Mouse (Mus musculus): Measurements from ENCODE around the gene Uqcrc2. TPM values are rescaled to one million over a fixed set of nuclear protein-coding genes. Genes with fewer than 3 reads are reported as not detected.

The Uqcrc2 gene
- polyA plus RNA-seq, 1 experiment from 2014 or later: 226 TPM

DNA sequence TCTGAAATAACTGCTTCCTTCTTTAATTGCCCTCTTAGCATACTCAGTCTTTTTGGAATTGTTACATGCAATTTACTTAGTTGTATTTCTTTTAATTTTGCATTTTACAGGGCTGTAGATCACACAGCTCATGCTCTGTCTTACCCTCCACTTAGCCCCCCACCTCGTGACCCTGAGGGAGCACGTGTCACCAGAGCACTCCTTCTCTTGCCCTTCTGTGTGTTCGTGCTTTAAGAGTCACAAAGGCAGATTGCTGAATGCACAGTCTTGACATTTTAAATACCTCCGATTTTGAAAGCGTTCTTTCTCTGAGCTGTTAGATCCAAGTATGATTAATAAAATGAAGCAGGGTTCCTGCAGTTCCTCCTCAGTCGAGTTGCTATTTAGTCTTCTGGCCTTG is 60.2 kb downstream of the Uqcrc2 start:
- ATAC-seq (replicated peaks): no peak
- no peaks in the 10 kb centered on the region for H3K9me3 ChIP-seq
- H3K27me3 ChIP-seq: no peaks in the 10 kb centered on the region
- H3K4me1 ChIP-seq: peaks cover 3% of the 10 kb centered on the region; the same call in 1 of the 2 replicates
- no peak overlapping the region for H3K4me2 ChIP-seq (replicated peaks)
- no peak overlapping the region for H3K4me3 ChIP-seq
- WGBS: 28% methylated on average over 6 of the region's 6 CpGs
- no peak overlapping the region for H3K27ac ChIP-seq (replicated peaks)
- no peaks in the 10 kb centered on the region for H3K36me3 ChIP-seq
- H3K9ac ChIP-seq (replicated peaks): no peak overlapping the region

DNA sequence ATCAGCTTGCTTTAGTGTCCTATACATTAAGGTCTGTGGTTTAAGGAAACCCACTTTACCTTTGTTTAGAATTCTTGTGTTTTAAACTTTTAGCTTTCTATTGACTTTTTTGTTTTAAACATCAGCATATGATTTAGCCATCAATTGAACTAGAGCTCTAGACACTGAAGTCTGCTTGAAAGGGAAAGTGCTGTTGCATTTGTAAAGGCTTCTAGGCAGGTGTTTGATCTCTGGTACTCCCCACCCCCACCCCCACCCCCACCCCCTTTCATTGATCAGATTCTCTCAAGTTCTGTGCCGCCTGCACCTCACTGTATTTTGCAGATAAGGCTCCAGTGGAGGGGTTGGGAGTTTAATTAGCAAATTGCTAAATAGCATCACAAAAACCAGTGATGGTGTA is 60.7 kb downstream of the Uqcrc2 start:
- no peaks in the 10 kb centered on the region for H3K9me3 ChIP-seq
- H3K4me3 ChIP-seq: no peak overlapping the region
- H3K36me3 ChIP-seq: no peaks in the 10 kb centered on the region
- peaks cover 3% of the 10 kb centered on the region; the same call in 1 of the 2 replicates for H3K4me1 ChIP-seq
- H3K4me2 ChIP-seq (replicated peaks): no peak overlapping the region
- WGBS: 41% methylated on average over 1 of the region's 1 CpGs
- no peak overlapping the region for H3K27ac ChIP-seq (replicated peaks)
- H3K27me3 ChIP-seq: no peaks in the 10 kb centered on the region
- no peak overlapping the region for H3K9ac ChIP-seq (replicated peaks)
- ATAC-seq (replicated peaks): no peak

- no peaks in the 10 kb centered on the region for H3K9me3 ChIP-seq
- 97% methylated on average over 2 of the region's 2 CpGs for WGBS
- no peaks in the 10 kb centered on the region for H3K27me3 ChIP-seq
- no peak overlapping the region for H3K27ac ChIP-seq (replicated peaks)
- H3K9ac ChIP-seq (replicated peaks): no peak overlapping the region
- no peak overlapping the region for H3K4me2 ChIP-seq (replicated peaks)
- no peak for ATAC-seq (replicated peaks)
- H3K36me3 ChIP-seq: no peaks in the 10 kb centered on the region
- peaks cover 3% of the 10 kb centered on the region; the same call in 1 of the 2 replicates for H3K4me1 ChIP-seq
- no peak overlapping the region for H3K4me3 ChIP-seq
These were observed 61.4 kb downstream of the Uqcrc2 start for GRCm38 (mm10) chr7:120696331-120696730.

GRCm38 (mm10) chr7:120699586-120699985 is 64.6 kb downstream of the Uqcrc2 start:
- Histone ChIP-seq H3K4me2 (replicated peaks) (no peak overlapping the region), H3K9ac (replicated peaks) (no peak overlapping the region), H3K4me1 (peaks cover 6% of the 10 kb centered on the region; the same call in 1 of the 2 replicates), H3K27me3 (no peaks in the 10 kb centered on the region), H3K36me3 (no peaks in the 10 kb centered on the region), H3K9me3 (no peaks in the 10 kb centered on the region), H3K4me3 (no peak overlapping the region), H3K27ac (replicated peaks) (no peak overlapping the region)
- 91% methylated on average over 6 of the region's 6 CpGs for WGBS
- ATAC-seq (replicated peaks): no peak

DNA sequence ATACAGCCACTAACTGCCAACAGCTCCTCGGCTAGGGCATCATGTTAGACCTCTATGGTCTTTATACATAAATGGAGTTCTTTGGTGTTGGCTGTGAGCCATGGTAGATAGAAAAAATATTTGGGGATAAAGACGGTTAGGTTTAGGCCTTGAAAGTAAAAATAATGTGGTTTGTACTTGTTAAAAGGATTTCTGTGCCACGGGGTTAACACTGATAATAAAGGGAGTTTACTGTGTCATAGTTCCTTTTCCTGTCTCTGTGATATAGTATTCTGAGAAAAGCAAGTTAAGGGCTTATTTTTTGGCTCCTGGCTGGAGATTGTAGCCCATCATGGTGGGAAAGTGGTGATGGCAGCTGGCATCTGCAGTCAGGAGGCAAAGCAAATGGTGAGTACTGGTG is 68.9 kb downstream of the Uqcrc2 start:
- no peak for ATAC-seq (replicated peaks)
- Histone ChIP-seq H3K27ac (replicated peaks) (no peak overlapping the region), H3K9me3 (no peaks in the 10 kb centered on the region), H3K4me3 (no peak overlapping the region), H3K4me2 (replicated peaks) (no peak overlapping the region), H3K27me3 (no peaks in the 10 kb centered on the region), H3K36me3 (no peaks in the 10 kb centered on the region), H3K4me1 (peaks cover 3% of the 10 kb centered on the region; the same call in 1 of the 2 replicates), H3K9ac (replicated peaks) (no peak overlapping the region)
- WGBS: 75% methylated on average over 3 of the region's 3 CpGs

Other genes with a start within 250 kb of the Uqcrc2 start
- not detected in 2 replicates for gene Abca16, start 225.5 kb upstream of the Uqcrc2 start, polyA plus RNA-seq (2015; fragmentation: Nextera tagmentation; extraction: Ambion mirVana)
- gene Pdzd9, start 35.2 kb downstream of the Uqcrc2 start, polyA plus RNA-seq (2015; fragmentation: Nextera tagmentation; extraction: Ambion mirVana): 0.27 and 0.34 TPM in 2 replicates
- 14.0 and 15.6 TPM in 2 replicates for gene Mosmo, start 42.4 kb downstream of the Uqcrc2 start, polyA plus RNA-seq (2015; fragmentation: Nextera tagmentation; extraction: Ambion mirVana)
- gene Vwa3a, start 104.1 kb downstream of the Uqcrc2 start, polyA plus RNA-seq (2015; fragmentation: Nextera tagmentation; extraction: Ambion mirVana): 0.92 and 1.2 TPM in 2 replicates
- not detected in 2 replicates for gene Gm5737, start 177.2 kb downstream of the Uqcrc2 start, polyA plus RNA-seq (2015; fragmentation: Nextera tagmentation; extraction: Ambion mirVana)
- gene Eef2k, start 207.7 kb downstream of the Uqcrc2 start, polyA plus RNA-seq (2015; fragmentation: Nextera tagmentation; extraction: Ambion mirVana): 33.7 and 35.1 TPM in 2 replicates

All from forebrain, embryonic 15.5 days (tissue).